27 mouse cellular contexts compared by ENCODE assay signal in genomic region chr4:137650912-137651311, GRCm38 (mm10). TPM values are rescaled to one million over a fixed set of nuclear protein-coding genes. Genes with fewer than 3 reads are reported as not detected.
DNase-seq lines count a peak whose midpoint lies in the region; ATAC-seq and TF ChIP-seq lines count a peak whose summit lies in the region.
"Had no signal": no experiment of that assay in that cellular context is flagged by ENCODE, and none has a peak within 500 bp of the region (broad histone marks: within the 10 kb centered on the region; RNA-seq: fewer than 3 reads in every experiment).

No protein-coding gene starts in this region.

- H3K9me3 ChIP-seq in kidney, embryonic 15.5 days (replicated peaks), result no peaks in the 10 kb centered on the region
- H3K9me3 ChIP-seq in stomach, embryonic 16.5 days (replicated peaks; ENCODE audit: control insufficient read depth, low read length), result no peaks in the 10 kb centered on the region
- H3K9me3 ChIP-seq: embryonic facial prominence, embryonic 12.5 days; forebrain, embryonic 15.5 days; heart, embryonic 10.5 days; heart, embryonic 15.5 days; lung, embryonic 15.5 days; megakaryocyte, embryonic 14.5 days; midbrain, embryonic 12.5 days; neural tube, embryonic 13.5 days had no signal

- H3K9ac ChIP-seq in kidney, embryonic 15.5 days, result no peak overlapping the region
- H3K9ac ChIP-seq in stomach, embryonic 16.5 days (ENCODE audit: low read length), result no peak overlapping the region
- H3K9ac ChIP-seq: embryonic facial prominence, embryonic 12.5 days; forebrain, embryonic 15.5 days; heart, embryonic 15.5 days; lung, embryonic 15.5 days; midbrain, embryonic 12.5 days; neural tube, embryonic 13.5 days had no signal

- no peak for TF ChIP-seq CTCF in lung, adult 2 months (IDR thresholded peaks at IDR 0.05; ENCODE audit: insufficient read depth, low read length)

- no peak overlapping the region for H3K4me3 ChIP-seq in kidney, embryonic 15.5 days (replicated peaks)
- no peak overlapping the region for H3K4me3 ChIP-seq in lung, adult 2 months (replicated peaks; ENCODE audit: extremely low read depth, low read depth, low read length)
- H3K4me3 ChIP-seq in stomach, embryonic 16.5 days (replicated peaks; ENCODE audit: low read length), result no peak overlapping the region
- H3K4me3 ChIP-seq: embryonic facial prominence, embryonic 12.5 days; forebrain, embryonic 15.5 days; heart, embryonic 10.5 days; heart, embryonic 15.5 days; layer of hippocampus, adult 2 months; lung, embryonic 15.5 days; megakaryocyte, embryonic 14.5 days; midbrain, embryonic 12.5 days; neural tube, embryonic 13.5 days had no signal

- peak overlapping the region; percentile 47 for H3K27ac ChIP-seq in kidney, embryonic 15.5 days
- H3K27ac ChIP-seq in stomach, embryonic 16.5 days (ENCODE audit: low read length), result no peak overlapping the region
- H3K27ac ChIP-seq: forebrain, embryonic 15.5 days; heart, embryonic 10.5 days; heart, embryonic 15.5 days; layer of hippocampus, adult 2 months; lung, embryonic 15.5 days; midbrain, embryonic 12.5 days; neural tube, embryonic 13.5 days had no signal

- ATAC-seq in kidney, embryonic 15.5 days (replicated peaks; ENCODE audit: low FRiP score), result peak; percentile 60; the same call in 1 of the 2 replicates
- 0 out of 2 replicates have a peak, but pooled peaks have one; percentile 59 for ATAC-seq in stomach, embryonic 16.5 days (ENCODE audit: insufficient read depth, low FRiP score)
- ATAC-seq: forebrain, embryonic 15.5 days; hindbrain, embryonic 16.5 days; Patski had no signal

- H3K4me2 ChIP-seq in kidney, embryonic 15.5 days, result no peak overlapping the region
- H3K4me2 ChIP-seq in stomach, embryonic 16.5 days (ENCODE audit: low read depth, low read length), result no peak overlapping the region
- H3K4me2 ChIP-seq: embryonic facial prominence, embryonic 12.5 days; forebrain, embryonic 15.5 days; heart, embryonic 15.5 days; lung, embryonic 15.5 days; midbrain, embryonic 12.5 days; neural tube, embryonic 13.5 days had no signal

- no peak for DNase-seq in kidney, postnatal 25 days
- DNase-seq in lung, postnatal 36 days, result peak; percentile 33
- no peak for DNase-seq in lung, adult 2 months
- DNase-seq in left cerebral cortex, adult 9 months (ENCODE audit: low spot score in 2 of 2), result no peak
- no peak for DNase-seq in layer of hippocampus, postnatal 25 days (ENCODE audit: extremely low spot score in 1 of 2, low spot score in 1 of 2)
- DNase-seq: adrenal gland, postnatal 10 days; cerebellum, adult 9-11 months; embryo, embryonic 11 days; gastrocnemius, postnatal 25 days; heart, adult 11 months; kidney, postnatal 14 days; left cerebral cortex, postnatal 4 days; thymus, adult 18-20 months; thymus, postnatal 25 days had no signal

- WGBS in kidney, embryonic 15.5 days, result 53% methylated on average over 5 of the region's 5 CpGs
- 61% methylated on average over 5 of the region's 5 CpGs for WGBS in lung, adult 2 months
- WGBS in stomach, embryonic 16.5 days, result 59% methylated on average over 5 of the region's 5 CpGs

- H3K4me1 ChIP-seq in kidney, embryonic 15.5 days, result peaks cover 11% of the 10 kb centered on the region; the same call in 1 of the 2 replicates
- H3K4me1 ChIP-seq in lung, adult 2 months (ENCODE audit: control insufficient read depth, insufficient read depth, low read length), result no peaks in the 10 kb centered on the region
- no peaks in the 10 kb centered on the region for H3K4me1 ChIP-seq in stomach, embryonic 16.5 days (ENCODE audit: control insufficient read depth, insufficient read depth, low read length)
- H3K4me1 ChIP-seq: embryonic facial prominence, embryonic 12.5 days; forebrain, embryonic 15.5 days; heart, embryonic 10.5 days; heart, embryonic 15.5 days; lung, embryonic 15.5 days; megakaryocyte, embryonic 14.5 days; midbrain, embryonic 12.5 days; neural tube, embryonic 13.5 days had no signal

- no peaks in the 10 kb centered on the region for H3K27me3 ChIP-seq in kidney, embryonic 15.5 days
- no peaks in the 10 kb centered on the region for H3K27me3 ChIP-seq in stomach, embryonic 16.5 days (ENCODE audit: control insufficient read depth, insufficient read depth, low read length)
- H3K27me3 ChIP-seq: embryonic facial prominence, embryonic 12.5 days; forebrain, embryonic 15.5 days; heart, embryonic 15.5 days; lung, embryonic 15.5 days; megakaryocyte, embryonic 14.5 days; midbrain, embryonic 12.5 days; neural tube, embryonic 13.5 days; Patski had no signal

- H3K36me3 ChIP-seq in kidney, embryonic 15.5 days, result peaks cover 95% of the 10 kb centered on the region
- peaks cover 12% of the 10 kb centered on the region for H3K36me3 ChIP-seq in stomach, embryonic 16.5 days (ENCODE audit: control insufficient read depth, insufficient read depth, low read length)

- no peak for TF ChIP-seq POLR2A in lung, adult 2 months (IDR thresholded peaks at IDR 0.05; ENCODE audit: borderline replicate concordance, extremely low read depth, low read depth, low read length)

RNA-seq across cellular contexts. Expression of gene Rap1gap, which starts 13.6 kb away (rescaled TPM):
- polyA plus RNA-seq in kidney, embryonic 15.5 days (2015; fragmentation: Nextera tagmentation; extraction: Ambion mirVana), result 12.5 and 14.4 TPM in 2 replicates
- polyA plus RNA-seq in lung, adult 2 months (2012; rRNA removed), result 68.3 and 101 TPM in 2 replicates
- polyA plus RNA-seq in stomach, embryonic 16.5 days (2015; fragmentation: Nextera tagmentation; extraction: Ambion mirVana), result 58.1 and 64.6 TPM in 2 replicates
- 100 to 1,000 TPM; 263 to 285 TPM for total RNA-seq in layer of hippocampus, postnatal 25 days (2021)

RNA-seq across cellular contexts. Expression of gene Usp48, which starts 57.4 kb away (rescaled TPM):
- polyA plus RNA-seq in kidney, embryonic 15.5 days (2015; fragmentation: Nextera tagmentation; extraction: Ambion mirVana), result 64.8 and 72.9 TPM in 2 replicates
- polyA plus RNA-seq in lung, adult 2 months (2012; rRNA removed), result 45.3 and 67.5 TPM in 2 replicates
- 55.8 and 58.3 TPM in 2 replicates for polyA plus RNA-seq in stomach, embryonic 16.5 days (2015; fragmentation: Nextera tagmentation; extraction: Ambion mirVana)
- 100 to 1,000 TPM; 105 to 147 TPM for total RNA-seq in layer of hippocampus, postnatal 25 days (2021)
